ENCODE assay signal across 10 mouse cellular contexts in the genomic region with DNA sequence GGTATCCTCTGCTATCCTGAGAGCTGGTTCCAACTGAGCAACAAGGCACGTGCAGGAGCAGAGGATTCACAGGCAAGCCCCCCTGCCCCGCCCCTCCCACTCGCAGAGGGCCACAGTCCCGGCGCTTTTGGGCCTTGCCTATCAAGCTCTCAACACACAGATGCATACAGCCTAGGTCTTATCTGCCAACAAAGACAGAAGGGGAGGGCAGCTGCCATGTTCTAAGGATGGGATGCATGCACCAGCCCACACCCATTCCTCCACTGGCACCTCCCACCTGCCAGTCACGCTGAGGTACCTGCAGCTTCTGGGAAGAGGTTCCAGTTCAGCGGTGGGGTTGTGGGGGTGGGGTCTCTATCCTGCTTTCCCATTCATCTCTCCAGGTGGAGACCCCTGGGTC. TPM values are rescaled to one million over a fixed set of nuclear protein-coding genes. Genes with fewer than 3 reads are reported as not detected.
A peak's percentile ranks its signal among the peaks of the same experiment; 100 is the strongest.
DNase-seq lines count a peak whose midpoint lies in the region; ATAC-seq and TF ChIP-seq lines count a peak whose summit lies in the region.
"Had no signal": no experiment of that assay in that cellular context is flagged by ENCODE, and none has a peak within 500 bp of the region (broad histone marks: within the 10 kb centered on the region; RNA-seq: fewer than 3 reads in every experiment).

No protein-coding gene starts in this region.

- intact Hi-C loops in heart, postnatal 14 days (cut with DNase I), result loop anchor here (2.0 kb wide), 1 partner anchor 36 kb away; no protein-coding TSS in a partner anchor

- H3K4me2 ChIP-seq in heart, postnatal 0 days (ENCODE audit: low read depth, low read length), result peak overlapping the region; percentile 34
- H3K4me2 ChIP-seq in limb, embryonic 13.5 days (replicated peaks), result peak overlapping the region; percentile 46
- H3K4me2 ChIP-seq: midbrain, embryonic 12.5 days had no signal

- WGBS in heart, postnatal 0 days, result 20% methylated on average over 7 of the region's 7 CpGs
- 3% methylated on average over 7 of the region's 7 CpGs for WGBS in embryonic facial prominence, embryonic 10.5 days
- 8% methylated on average over 7 of the region's 7 CpGs for WGBS in limb, embryonic 13.5 days

- TF ChIP-seq CTCF in heart, postnatal 0 days (IDR thresholded peaks at IDR 0.05; ENCODE audit: low read depth), result no peak
- TF ChIP-seq CTCF in E14TG2a.4 (conservative IDR thresholded peaks at IDR 0.05; ENCODE audit: low read length), result no peak

- peak overlapping the region; percentile 28; the same call in 1 of the 2 replicates for H3K9ac ChIP-seq in heart, postnatal 0 days (replicated peaks; ENCODE audit: low read depth, low read length)
- H3K9ac ChIP-seq in limb, embryonic 13.5 days, result no peak overlapping the region; the same call in 1 of the 2 replicates
- H3K9ac ChIP-seq: midbrain, embryonic 12.5 days had no signal

- H3K9me3 ChIP-seq in heart, postnatal 0 days (replicated peaks; ENCODE audit: control insufficient read depth, low read length), result no peaks in the 10 kb centered on the region
- no peaks in the 10 kb centered on the region for H3K9me3 ChIP-seq in E14TG2a.4 (ENCODE audit: low read length)
- no peaks in the 10 kb centered on the region for H3K9me3 ChIP-seq in embryonic facial prominence, embryonic 10.5 days
- H3K9me3 ChIP-seq in limb, embryonic 13.5 days, result no peaks in the 10 kb centered on the region
- H3K9me3 ChIP-seq: midbrain, embryonic 12.5 days had no signal

- DNase-seq in heart, postnatal 0 days (ENCODE audit: low spot score), result no peak
- no peak for DNase-seq in heart, postnatal 14 days
- no peak for DNase-seq in embryonic facial prominence, embryonic 10.5 days (ENCODE audit: low spot score)
- no peak for DNase-seq in adrenal gland, adult 8-10 months
- DNase-seq in layer of hippocampus, postnatal 36 days, result no peak
- DNase-seq in left cerebral cortex, adult 18-20 months (ENCODE audit: low spot score in 2 of 2), result no peak
- DNase-seq: thymus, adult 18-20 months had no signal

- H3K4me1 ChIP-seq in heart, postnatal 0 days (ENCODE audit: control insufficient read depth, insufficient read depth), result peaks cover 88% of the 10 kb centered on the region
- peaks cover 97% of the 10 kb centered on the region for H3K4me1 ChIP-seq in E14TG2a.4 (replicated peaks; ENCODE audit: low read depth, low read length)
- peaks cover 98% of the 10 kb centered on the region for H3K4me1 ChIP-seq in embryonic facial prominence, embryonic 10.5 days
- peaks cover 97% of the 10 kb centered on the region for H3K4me1 ChIP-seq in limb, embryonic 13.5 days

- peak overlapping the region; percentile 77 for H3K27ac ChIP-seq in heart, postnatal 0 days (ENCODE audit: low read depth)
- H3K27ac ChIP-seq in embryonic facial prominence, embryonic 10.5 days (replicated peaks), result peak overlapping the region; percentile 80
- peak overlapping the region; percentile 78 for H3K27ac ChIP-seq in limb, embryonic 13.5 days
- H3K27ac ChIP-seq: midbrain, embryonic 12.5 days had no signal

- H3K27me3 ChIP-seq in heart, postnatal 0 days (ENCODE audit: control insufficient read depth, insufficient read depth, low read length), result no peaks in the 10 kb centered on the region
- H3K27me3 ChIP-seq in E14TG2a.4 (ENCODE audit: insufficient read depth, low read length), result peaks cover 17% of the 10 kb centered on the region
- H3K27me3 ChIP-seq in embryonic facial prominence, embryonic 10.5 days (replicated peaks; ENCODE audit: low read depth, poor library complexity, severe bottlenecking), result peaks cover 21% of the 10 kb centered on the region; the same call in 1 of the 2 replicates
- no peaks in the 10 kb centered on the region for H3K27me3 ChIP-seq in limb, embryonic 13.5 days

- TF ChIP-seq EP300 in heart, postnatal 0 days (IDR thresholded peaks at IDR 0.05; ENCODE audit: low read depth), result no peak

- H3K4me3 ChIP-seq in heart, postnatal 0 days (ENCODE audit: low read depth, low read length), result no peak overlapping the region
- H3K4me3 ChIP-seq in E14TG2a.4 (replicated peaks; ENCODE audit: low read length), result peak overlapping the region; percentile 41; the same call in 1 of the 2 replicates
- H3K4me3 ChIP-seq in embryonic facial prominence, embryonic 10.5 days, result peak overlapping the region; percentile 26
- H3K4me3 ChIP-seq in limb, embryonic 13.5 days, result no peak overlapping the region
- H3K4me3 ChIP-seq: midbrain, embryonic 12.5 days had no signal

- no peak for ATAC-seq in heart, postnatal 0 days (ENCODE audit: insufficient read depth, low read depth)
- ATAC-seq in limb, embryonic 13.5 days (ENCODE audit: low FRiP score, low read depth), result no peak

- H3K36me3 ChIP-seq in heart, postnatal 0 days (replicated peaks; ENCODE audit: control insufficient read depth, insufficient read depth, low read length), result 0 out of 2 replicates have a peak, but pooled peaks cover 5% of the 10 kb centered on the region
- peaks cover 4% of the 10 kb centered on the region for H3K36me3 ChIP-seq in E14TG2a.4 (ENCODE audit: insufficient read depth, low read length)
- peaks cover 5% of the 10 kb centered on the region for H3K36me3 ChIP-seq in embryonic facial prominence, embryonic 10.5 days (replicated peaks)
- no peaks in the 10 kb centered on the region for H3K36me3 ChIP-seq in limb, embryonic 13.5 days
- H3K36me3 ChIP-seq: midbrain, embryonic 12.5 days had no signal

RNA-seq across cellular contexts. Expression of a gene that starts 39.2 kb away (rescaled TPM):
- 54.8 and 79.6 TPM in 2 replicates for total RNA-seq in heart, postnatal 0 days (2014; rRNA removed; ENCODE audit: low replicate concordance)
- 6.5 and 7.4 TPM in 2 replicates for polyA plus RNA-seq in heart, postnatal 0 days (2015; fragmentation: Nextera tagmentation; extraction: Ambion mirVana)
- 10 to 100 TPM; 29.7 to 46.1 TPM for total RNA-seq in heart, postnatal 14 days (2021)
- 3.9 and 4.9 TPM in 2 replicates for polyA plus RNA-seq in embryonic facial prominence, embryonic 10.5 days (2016; fragmentation: Nextera tagmentation; extraction: Ambion mirVana)
- polyA plus RNA-seq in limb, embryonic 13.5 days (2015; fragmentation: Nextera tagmentation; extraction: Ambion mirVana), result 3.9 TPM in 2 replicates
- 100 to 1,000 TPM in 2 of 4 experiments, 10 to 100 TPM in 2; 39.5 to 104 (median 79.0) TPM for total RNA-seq in adrenal gland, adult 8-10 months (2022)
- total RNA-seq in layer of hippocampus, postnatal 36 days (2021), result 10 to 100 TPM; 15.4 to 16.6 TPM
- 10 to 100 TPM in 1 of 2 experiments, 1 to 10 TPM in 1; 8.3 to 12.9 TPM for total RNA-seq in left cerebral cortex, adult 18-20 months (2021)

Comparison
In these comparisons a context has a peak if more than half of its experiments do, and no peak if none do; other contexts are left out.
1. H3K4me3 ChIP-seq: peak in E14TG2a.4 (single experiment) and embryonic facial prominence, embryonic 10.5 days (single experiment); none in heart, postnatal 0 days (single experiment) and limb, embryonic 13.5 days (single experiment).
2. Peak in every context shown above with its lines, with median percentiles within 50 percentile points of each other: H3K27ac ChIP-seq.